Mouse (Mus musculus): ENCODE measurements around the gene Gm17693.
"Not testable (repeated sequence)": the region's sequence is repeated elsewhere in the genome, so short reads cannot be mapped to it uniquely, and the experiment has no call there.

Gene Gm17693

GRCm38 (mm10) chrX:125705144-125705543 lies at the start of gene Gm17693:
TSS of gene Gm17693 (plus strand) at chrX:125705444.
- DNase-seq (ENCODE audit: low spot score in 2 of 2) = not testable (repeated sequence)

All from heart, adult 9 months (tissue).